Mouse (Mus musculus) intestine, embryonic 16.5 days (tissue): ENCODE data around the gene Btbd7. TPM values are rescaled to one million over a fixed set of nuclear protein-coding genes. Genes with fewer than 3 reads are reported as not detected.

Experiments
- ATAC-seq: fragments of 200-750 bp; cut with Nextera tagmentation; 2 replicates; pipeline ENCODE4 v1.8.0; 2017; ENCODE audit warnings: moderate TSS enrichment, moderate library complexity
- H3K27ac ChIP-seq: fragments of 300-500 bp; sonication (generic); 2 replicates; pipeline ENCODE4 v1.5.1; 2014; ENCODE audit warnings: mild to moderate bottlenecking, low read length
- H3K27me3 ChIP-seq: fragments of 300-500 bp; sonication (generic); replicated peaks from 2 replicates; pipeline ENCODE4 v1.6.1; 2014; ENCODE audit warnings: low read length, control low read depth, mixed read lengths; ENCODE audit not compliant: control insufficient read depth, insufficient read depth
- H3K36me3 ChIP-seq: fragments of 300-500 bp; sonication (generic); 2 replicates; pipeline ENCODE4 v1.6.1; 2014; ENCODE audit warnings: low read length, control low read depth; ENCODE audit not compliant: control insufficient read depth, insufficient read depth
- H3K4me1 ChIP-seq: fragments of 300-500 bp; sonication (generic); 2 replicates; pipeline ENCODE4 v1.6.1; 2014; ENCODE audit warnings: low read length, control low read depth, mixed read lengths; ENCODE audit not compliant: control insufficient read depth, insufficient read depth
- H3K4me2 ChIP-seq: fragments of 300-500 bp; sonication (generic); 2 replicates; pipeline ENCODE4 v1.6.1; 2014; ENCODE audit warnings: low read depth, low read length, control low read depth
- H3K4me3 ChIP-seq: fragments of 300-500 bp; sonication (generic); 2 replicates; pipeline ENCODE4 v1.5.1; 2014; ENCODE audit warnings: mild to moderate bottlenecking, low read length
- H3K9ac ChIP-seq: fragments of 300-500 bp; sonication (generic); 2 replicates; pipeline ENCODE4 v1.6.1; 2014; ENCODE audit warnings: low read depth, low read length
- H3K9me3 ChIP-seq: fragments of 300-500 bp; sonication (generic); 2 replicates; pipeline ENCODE4 v1.6.1; 2016; ENCODE audit warnings: low read length, control low read depth; ENCODE audit not compliant: control insufficient read depth
- WGBS: fragments of 180-500 bp; shearing (Covaris S2); extraction: QIAGEN DNeasy Blood & Tissue Kit; methylation state at CpG from one replicate; pipeline ENCODE4 v1.1.7; 2014; 5-methylcytosine and 5-hydroxymethylcytosine counted together
- polyA plus RNA-seq: library from polyadenylated mRNA; unstranded; fragments of >200 nt; fragmentation: Nextera tagmentation; extraction: Ambion mirVana; gene quantifications from 2 replicates; pipeline ENCODE4 v1.2.1, GENCODE M21; 2015

The Btbd7 gene
- polyA plus RNA-seq, 1 experiment from 2014 or later = 10.0 TPM

DNA sequence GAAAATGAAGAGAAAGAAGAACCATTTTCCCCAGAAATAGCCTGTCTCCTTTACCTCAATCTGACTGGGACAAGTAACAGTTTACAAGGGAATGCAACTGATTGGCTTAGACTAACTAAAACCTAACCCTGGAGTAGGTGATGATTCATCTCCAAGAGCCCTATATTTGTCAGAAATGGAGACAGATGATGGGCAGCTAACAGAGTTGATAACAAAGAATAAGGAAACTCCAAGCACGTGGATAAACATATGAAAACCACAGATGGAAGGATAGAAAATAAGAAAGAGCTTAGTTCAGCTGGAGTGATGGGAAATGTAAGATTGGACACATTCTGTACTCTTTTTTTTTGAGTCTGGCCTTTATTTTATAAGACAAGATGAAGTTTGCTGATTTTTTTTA lies 7.7 kb downstream of the Btbd7 start:
- ATAC-seq = no peak
- H3K4me3 ChIP-seq = no peak overlapping the region
- H3K36me3 ChIP-seq = no peaks in the 10 kb centered on the region
- H3K27ac ChIP-seq = no peak overlapping the region
- H3K4me1 ChIP-seq = peaks cover 3% of the 10 kb centered on the region; the same call in 1 of the 2 replicates
- no peaks in the 10 kb centered on the region for H3K27me3 ChIP-seq
- no peaks in the 10 kb centered on the region for H3K9me3 ChIP-seq
- H3K9ac ChIP-seq = no peak overlapping the region
- no peak overlapping the region for H3K4me2 ChIP-seq
- WGBS = 79% methylated on average over 1 of the region's 1 CpGs

DNA sequence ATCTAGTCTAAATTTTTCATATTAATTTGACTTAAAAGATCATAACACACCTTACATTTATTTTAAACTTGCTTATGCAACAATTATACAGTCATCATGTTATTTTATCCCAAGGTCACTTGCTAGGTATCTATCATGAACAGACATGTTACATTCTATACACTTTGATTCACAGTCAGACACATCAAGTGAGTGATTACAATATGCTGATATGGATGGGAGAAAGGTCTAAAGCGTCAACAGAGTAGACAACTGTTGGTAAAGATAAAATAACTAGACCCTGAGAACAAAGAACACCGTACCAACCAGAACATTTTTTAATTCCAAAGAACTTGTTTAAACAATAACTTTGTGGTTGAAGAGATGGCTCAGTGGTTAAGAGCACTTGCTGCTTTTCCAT lies 8.5 kb downstream of the Btbd7 start:
- Histone ChIP-seq H3K27ac (no peak overlapping the region), H3K9ac (no peak overlapping the region), H3K4me3 (no peak overlapping the region), H3K4me1 (peaks cover 3% of the 10 kb centered on the region; the same call in 1 of the 2 replicates), H3K4me2 (no peak overlapping the region), H3K36me3 (no peaks in the 10 kb centered on the region), H3K27me3 (no peaks in the 10 kb centered on the region), H3K9me3 (no peaks in the 10 kb centered on the region)
- no peak for ATAC-seq
- 95% methylated on average over 2 of the region's 2 CpGs for WGBS

DNA sequence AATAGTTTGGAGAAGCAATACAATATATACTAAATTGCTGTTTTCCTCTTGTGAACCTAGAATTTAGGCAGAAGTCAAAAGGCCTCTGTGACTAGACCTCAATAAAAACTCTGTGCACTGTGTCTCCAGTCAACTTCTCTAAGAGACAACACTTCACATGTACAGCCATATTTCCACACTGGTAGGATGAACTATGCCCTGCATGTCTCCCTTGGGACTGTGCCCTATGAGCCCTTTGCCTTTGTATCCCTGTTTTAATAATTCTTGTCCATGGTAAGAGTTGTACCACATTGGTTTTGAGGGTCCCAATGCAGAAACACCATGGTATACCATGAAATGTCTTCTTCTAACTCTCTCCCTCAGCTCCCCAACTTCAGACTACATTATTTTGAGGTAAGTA lies 17.5 kb downstream of the Btbd7 start:
- no peak for ATAC-seq
- no peak overlapping the region for H3K4me3 ChIP-seq
- H3K4me1 ChIP-seq = no peaks in the 10 kb centered on the region
- H3K9me3 ChIP-seq = no peaks in the 10 kb centered on the region
- H3K27ac ChIP-seq = no peak overlapping the region
- H3K4me2 ChIP-seq = no peak overlapping the region
- H3K9ac ChIP-seq = no peak overlapping the region
- no peaks in the 10 kb centered on the region for H3K27me3 ChIP-seq
- no peaks in the 10 kb centered on the region for H3K36me3 ChIP-seq

DNA sequence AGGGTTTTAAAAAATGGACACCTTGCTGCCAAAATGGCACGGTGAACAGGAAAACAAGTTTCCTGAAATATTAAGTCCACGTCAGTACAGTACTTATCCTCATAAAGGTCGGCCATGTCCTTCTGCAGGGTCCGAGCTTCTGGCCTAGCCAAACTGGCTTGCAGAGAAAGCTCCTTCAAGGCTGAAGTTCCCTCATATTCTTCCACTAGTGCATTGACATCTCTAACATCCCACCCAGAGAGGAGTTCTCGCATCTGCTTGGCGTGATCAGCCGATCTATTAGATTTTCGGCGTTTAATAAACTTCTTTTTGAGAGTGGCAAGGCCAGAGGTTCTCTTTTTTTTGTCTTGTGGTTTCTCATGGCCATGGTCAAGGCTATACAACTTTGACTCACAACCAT lies 40.0 kb downstream of the Btbd7 start:
- no peak for ATAC-seq
- no peaks in the 10 kb centered on the region for H3K9me3 ChIP-seq
- 0 out of 2 replicates have a peak, but pooled peaks cover 2% of the 10 kb centered on the region for H3K36me3 ChIP-seq
- H3K27me3 ChIP-seq = no peaks in the 10 kb centered on the region
- no peak overlapping the region for H3K9ac ChIP-seq
- 96% methylated on average over 9 of the region's 9 CpGs for WGBS
- no peaks in the 10 kb centered on the region for H3K4me1 ChIP-seq
- no peak overlapping the region for H3K27ac ChIP-seq
- H3K4me3 ChIP-seq = no peak overlapping the region
- no peak overlapping the region for H3K4me2 ChIP-seq

DNA sequence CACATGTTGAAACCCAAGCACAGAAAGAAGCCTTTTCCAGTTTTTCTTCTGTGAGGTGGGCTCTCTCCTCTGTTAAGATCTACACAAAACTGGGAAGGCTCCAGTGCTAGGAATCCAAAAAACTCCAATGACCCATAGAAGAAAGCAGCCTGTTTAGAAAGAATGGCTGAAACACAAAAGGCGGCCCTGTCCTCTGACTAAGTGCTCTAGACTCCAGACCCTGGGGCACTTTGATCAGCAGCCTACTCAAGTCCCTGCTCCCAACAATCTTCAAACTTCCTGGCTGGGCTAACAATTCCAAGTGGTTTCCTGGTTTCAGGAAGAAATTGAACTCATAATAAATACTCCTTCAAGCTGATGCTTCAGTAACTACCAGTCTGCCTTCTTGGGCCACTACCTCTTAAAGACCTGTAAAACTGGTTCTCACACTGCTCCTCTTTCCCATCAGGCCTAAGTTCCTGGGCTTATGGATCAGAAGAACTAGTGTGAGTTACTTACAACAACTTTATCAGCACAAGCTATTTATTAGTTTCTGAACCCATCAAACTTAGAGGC lies 45.4 kb downstream of the Btbd7 start:
- no peak overlapping the region for H3K4me3 ChIP-seq
- 0 out of 2 replicates have a peak, but pooled peaks have one; percentile 28 for ATAC-seq
- no peaks in the 10 kb centered on the region for H3K9me3 ChIP-seq
- H3K4me2 ChIP-seq = no peak overlapping the region
- H3K27me3 ChIP-seq = no peaks in the 10 kb centered on the region
- H3K9ac ChIP-seq = no peak overlapping the region
- 87% methylated on average over 1 of the region's 1 CpGs for WGBS
- H3K36me3 ChIP-seq = 0 out of 2 replicates have a peak, but pooled peaks cover 5% of the 10 kb centered on the region
- H3K27ac ChIP-seq = no peak overlapping the region
- H3K4me1 ChIP-seq = 0 out of 2 replicates have a peak, but pooled peaks cover 2% of the 10 kb centered on the region

DNA sequence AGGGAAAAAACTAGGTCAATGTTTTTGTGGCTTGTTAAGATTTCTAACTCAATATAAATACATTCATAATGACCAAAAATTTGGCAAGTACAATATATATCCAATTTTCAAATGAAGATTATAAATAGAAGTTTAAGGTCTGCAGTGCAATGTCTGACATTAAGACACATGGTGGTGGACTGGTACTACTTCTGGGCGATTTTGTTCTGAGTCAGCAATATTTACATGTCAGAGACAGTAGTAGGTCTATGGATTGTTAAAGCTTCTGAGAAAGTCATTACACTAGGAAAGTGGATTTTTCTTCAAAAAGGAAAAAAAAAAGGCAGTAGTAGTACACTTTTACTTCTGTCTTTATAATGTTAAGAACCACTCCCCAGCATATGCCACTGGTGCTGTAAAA lies 46.4 kb downstream of the Btbd7 start:
- H3K36me3 ChIP-seq = 0 out of 2 replicates have a peak, but pooled peaks cover 3% of the 10 kb centered on the region
- no peak overlapping the region for H3K4me2 ChIP-seq
- H3K9ac ChIP-seq = no peak overlapping the region
- no peak for ATAC-seq
- H3K4me3 ChIP-seq = no peak overlapping the region
- H3K9me3 ChIP-seq = no peaks in the 10 kb centered on the region
- no peaks in the 10 kb centered on the region for H3K27me3 ChIP-seq
- 84% methylated on average over 1 of the region's 1 CpGs for WGBS
- H3K4me1 ChIP-seq = 0 out of 2 replicates have a peak, but pooled peaks cover 2% of the 10 kb centered on the region
- H3K27ac ChIP-seq = no peak overlapping the region

DNA sequence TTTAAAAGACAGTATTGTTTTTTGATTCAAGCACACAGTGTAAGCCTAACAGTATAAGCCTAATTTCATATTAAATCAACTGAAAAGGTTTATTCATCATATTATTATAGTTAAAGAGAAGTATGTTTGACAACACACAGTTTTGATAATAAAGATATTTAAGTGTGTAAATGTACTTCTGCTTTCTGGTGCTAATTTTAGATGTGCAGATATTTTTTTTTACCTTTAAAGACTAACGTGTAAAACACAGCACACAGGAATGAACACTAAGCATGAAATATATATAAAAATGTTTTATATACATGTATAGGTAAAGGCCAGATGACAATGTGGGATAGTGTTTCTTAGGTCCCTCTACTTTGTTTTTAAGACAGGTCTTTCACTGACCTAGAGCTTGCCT lies 51.2 kb downstream of the Btbd7 start:
- Histone ChIP-seq H3K27ac (no peak overlapping the region), H3K36me3 (no peaks in the 10 kb centered on the region), H3K27me3 (no peaks in the 10 kb centered on the region), H3K9ac (no peak overlapping the region), H3K4me1 (no peaks in the 10 kb centered on the region), H3K4me3 (no peak overlapping the region), H3K9me3 (no peaks in the 10 kb centered on the region), H3K4me2 (no peak overlapping the region)
- ATAC-seq = no peak
- 70% methylated on average over 1 of the region's 1 CpGs for WGBS

DNA sequence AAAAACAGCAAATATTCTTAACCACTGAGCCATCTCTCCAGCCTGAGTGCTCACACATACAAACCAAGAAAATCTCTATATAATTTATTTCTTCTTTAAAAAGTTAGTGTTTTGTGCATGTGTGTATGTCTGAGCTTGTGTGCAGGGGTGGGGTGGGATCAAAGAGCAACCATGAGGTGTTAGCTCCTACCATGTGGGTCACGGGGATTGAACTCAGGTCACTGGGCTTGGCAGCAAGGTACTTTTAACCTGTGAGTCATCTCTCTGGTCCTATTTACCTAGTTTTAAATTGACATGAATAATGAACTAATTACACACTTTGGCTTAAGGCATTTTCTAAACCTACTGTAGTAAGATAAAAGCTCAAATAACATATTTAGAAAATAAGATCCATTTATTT lies 51.9 kb downstream of the Btbd7 start:
- no peaks in the 10 kb centered on the region for H3K4me1 ChIP-seq
- ATAC-seq = peak; percentile 55; the same call in 1 of the 2 replicates
- H3K4me2 ChIP-seq = no peak overlapping the region
- H3K36me3 ChIP-seq = no peaks in the 10 kb centered on the region
- no peak overlapping the region for H3K27ac ChIP-seq
- no peak overlapping the region for H3K9ac ChIP-seq
- no peaks in the 10 kb centered on the region for H3K9me3 ChIP-seq
- WGBS = 87% methylated on average over 1 of the region's 1 CpGs
- no peak overlapping the region for H3K4me3 ChIP-seq
- H3K27me3 ChIP-seq = no peaks in the 10 kb centered on the region

DNA sequence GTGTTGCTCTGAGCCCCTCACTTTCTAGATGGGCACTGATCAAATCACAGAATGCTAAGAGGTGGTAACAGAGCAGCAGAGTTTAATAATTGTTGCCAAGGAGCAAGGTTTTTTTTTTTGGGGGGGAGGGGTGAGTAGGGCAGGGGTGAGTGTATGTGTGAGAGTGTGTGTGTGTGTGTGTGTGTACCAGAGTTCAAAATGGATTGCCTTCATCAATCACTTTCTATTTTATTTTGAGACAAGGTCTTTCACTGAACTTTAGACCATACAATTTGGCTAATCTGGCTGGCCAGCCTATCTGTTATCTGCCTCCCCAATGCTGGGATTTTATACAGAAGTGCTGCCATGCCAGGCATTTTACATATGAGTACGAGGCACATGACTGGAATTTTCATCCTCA lies 63.4 kb downstream of the Btbd7 start:
- Histone ChIP-seq H3K27ac (no peak overlapping the region), H3K4me1 (no peaks in the 10 kb centered on the region), H3K9me3 (no peaks in the 10 kb centered on the region), H3K4me3 (no peak overlapping the region), H3K36me3 (no peaks in the 10 kb centered on the region), H3K4me2 (no peak overlapping the region), H3K27me3 (no peaks in the 10 kb centered on the region), H3K9ac (no peak overlapping the region)
- WGBS = 76% methylated on average over 1 of the region's 1 CpGs
- ATAC-seq = no peak

DNA sequence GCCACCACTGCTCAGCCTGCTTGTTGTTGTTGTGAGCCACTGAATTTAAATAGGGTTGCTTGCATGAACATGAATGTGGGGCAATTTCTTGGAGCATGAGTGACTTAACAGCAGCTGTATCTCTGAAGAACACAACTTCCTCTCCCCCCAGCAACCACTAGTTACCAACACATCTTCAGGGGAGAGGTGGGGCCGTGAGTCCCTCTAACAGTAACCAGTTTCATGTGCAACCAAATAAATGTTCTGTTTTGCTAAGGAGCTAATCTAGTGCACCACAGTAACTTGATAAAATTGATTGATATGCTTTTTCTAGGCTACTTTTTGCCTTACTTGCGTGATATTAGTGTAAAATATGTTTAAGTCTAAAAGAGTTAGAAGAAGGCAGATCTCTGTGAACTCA lies 78.7 kb downstream of the Btbd7 start:
- Histone ChIP-seq H3K36me3 (no peaks in the 10 kb centered on the region), H3K4me3 (no peak overlapping the region), H3K9me3 (no peaks in the 10 kb centered on the region), H3K27me3 (no peaks in the 10 kb centered on the region), H3K4me2 (no peak overlapping the region), H3K4me1 (no peaks in the 10 kb centered on the region), H3K9ac (no peak overlapping the region), H3K27ac (no peak overlapping the region)
- 92% methylated on average over 2 of the region's 2 CpGs for WGBS
- no peak for ATAC-seq
